Mouse (Mus musculus): ENCODE data around the gene Ezr. TPM values are rescaled to one million over a fixed set of nuclear protein-coding genes. Genes with fewer than 3 reads are reported as not detected.

Ezr gene
- polyA plus RNA-seq, 1 experiment: 84.0 TPM

GRCm38 (mm10) chr17:6780521-6781115 is 2.0 kb downstream of the Ezr start:
- Histone ChIP-seq H3K4me1 (ENCODE audit: control insufficient read depth, insufficient read depth, low read length) (peaks cover 23% of the 10 kb centered on the region), H3K4me3 (replicated peaks; ENCODE audit: extremely low read depth, low read depth, low read length) (peak overlapping the region; percentile 47)
- no peak for DNase-seq
- 46% methylated on average over 4 of the region's 4 CpGs for WGBS
- TF ChIP-seq CTCF (IDR thresholded peaks at IDR 0.05; ENCODE audit: insufficient read depth, low read length) (no peak), POLR2A (IDR thresholded peaks at IDR 0.05; ENCODE audit: borderline replicate concordance, extremely low read depth, low read depth, low read length) (no peak)

GRCm38 (mm10) chr17:6779632-6780031 is 3.0 kb downstream of the Ezr start:
- peaks cover 27% of the 10 kb centered on the region for H3K4me1 ChIP-seq (ENCODE audit: control insufficient read depth, insufficient read depth, low read length)
- TF ChIP-seq POLR2A (IDR thresholded peaks at IDR 0.05; ENCODE audit: borderline replicate concordance, extremely low read depth, low read depth, low read length): no peak
- TF ChIP-seq CTCF (IDR thresholded peaks at IDR 0.05; ENCODE audit: insufficient read depth, low read length): no peak
- no peak for DNase-seq
- WGBS: 44% methylated on average over 7 of the region's 7 CpGs
- peak overlapping the region; percentile 40 for H3K4me3 ChIP-seq (replicated peaks; ENCODE audit: extremely low read depth, low read depth, low read length)

- peaks cover 27% of the 10 kb centered on the region for H3K4me1 ChIP-seq (ENCODE audit: control insufficient read depth, insufficient read depth, low read length)
- 0 out of 2 replicates have a peak, but pooled peaks have one; percentile 14 for TF ChIP-seq POLR2A (IDR thresholded peaks at IDR 0.05; ENCODE audit: borderline replicate concordance, extremely low read depth, low read depth, low read length)
- TF ChIP-seq CTCF (IDR thresholded peaks at IDR 0.05; ENCODE audit: insufficient read depth, low read length): no peak
- peak overlapping the region; percentile 40 for H3K4me3 ChIP-seq (replicated peaks; ENCODE audit: extremely low read depth, low read depth, low read length)
- WGBS: 10% methylated on average over 23 of the region's 23 CpGs
- no peak for DNase-seq
Observed at GRCm38 (mm10) chr17:6778771-6779509, 3.6 kb downstream of the Ezr start.

- Histone ChIP-seq H3K4me1 (ENCODE audit: control insufficient read depth, insufficient read depth, low read length) (peaks cover 31% of the 10 kb centered on the region), H3K4me3 (replicated peaks; ENCODE audit: extremely low read depth, low read depth, low read length) (peak overlapping the region; percentile 40)
- TF ChIP-seq CTCF (IDR thresholded peaks at IDR 0.05; ENCODE audit: insufficient read depth, low read length) (peak; percentile 35; the same call in 1 of the 2 replicates), POLR2A (IDR thresholded peaks at IDR 0.05; ENCODE audit: borderline replicate concordance, extremely low read depth, low read depth, low read length) (0 out of 2 replicates have a peak, but pooled peaks have one; percentile 20)
- WGBS: under 1% methylated on average over 9 of the region's 9 CpGs
- peak; percentile 66 for DNase-seq
Observed at GRCm38 (mm10) chr17:6778332-6778683, 4.3 kb downstream of the Ezr start.

- H3K4me3 ChIP-seq (replicated peaks; ENCODE audit: extremely low read depth, low read depth, low read length): no peak overlapping the region
- WGBS: 28% methylated on average over 12 of the region's 12 CpGs
- TF ChIP-seq POLR2A (IDR thresholded peaks at IDR 0.05; ENCODE audit: borderline replicate concordance, extremely low read depth, low read depth, low read length) (no peak), CTCF (IDR thresholded peaks at IDR 0.05; ENCODE audit: insufficient read depth, low read length) (no peak)
- H3K4me1 ChIP-seq (ENCODE audit: control insufficient read depth, insufficient read depth, low read length): peaks cover 31% of the 10 kb centered on the region
- DNase-seq: no peak
Observed at GRCm38 (mm10) chr17:6777629-6778331, 4.8 kb downstream of the Ezr start.

GRCm38 (mm10) chr17:6777061-6777460 is 5.5 kb downstream of the Ezr start:
- DNase-seq: no peak
- TF ChIP-seq CTCF (IDR thresholded peaks at IDR 0.05; ENCODE audit: insufficient read depth, low read length): no peak
- no peak for TF ChIP-seq POLR2A (IDR thresholded peaks at IDR 0.05; ENCODE audit: borderline replicate concordance, extremely low read depth, low read depth, low read length)
- Histone ChIP-seq H3K4me1 (ENCODE audit: control insufficient read depth, insufficient read depth, low read length) (peaks cover 36% of the 10 kb centered on the region), H3K4me3 (replicated peaks; ENCODE audit: extremely low read depth, low read depth, low read length) (no peak overlapping the region)
- 58% methylated on average over 6 of the region's 6 CpGs for WGBS

GRCm38 (mm10) chr17:6776576-6776975 is 6.0 kb downstream of the Ezr start:
- DNase-seq: no peak
- Histone ChIP-seq H3K4me3 (replicated peaks; ENCODE audit: extremely low read depth, low read depth, low read length) (no peak overlapping the region), H3K4me1 (ENCODE audit: control insufficient read depth, insufficient read depth, low read length) (peaks cover 39% of the 10 kb centered on the region)
- TF ChIP-seq CTCF (IDR thresholded peaks at IDR 0.05; ENCODE audit: insufficient read depth, low read length): no peak
- TF ChIP-seq POLR2A (IDR thresholded peaks at IDR 0.05; ENCODE audit: borderline replicate concordance, extremely low read depth, low read depth, low read length): no peak
- WGBS: 41% methylated on average over 5 of the region's 5 CpGs

GRCm38 (mm10) chr17:6776123-6776522 is 6.5 kb downstream of the Ezr start:
- Histone ChIP-seq H3K4me1 (ENCODE audit: control insufficient read depth, insufficient read depth, low read length) (peaks cover 40% of the 10 kb centered on the region), H3K4me3 (replicated peaks; ENCODE audit: extremely low read depth, low read depth, low read length) (no peak overlapping the region)
- TF ChIP-seq CTCF (IDR thresholded peaks at IDR 0.05; ENCODE audit: insufficient read depth, low read length) (no peak), POLR2A (IDR thresholded peaks at IDR 0.05; ENCODE audit: borderline replicate concordance, extremely low read depth, low read depth, low read length) (no peak)
- 44% methylated on average over 6 of the region's 6 CpGs for WGBS
- no peak for DNase-seq

- 47% methylated on average over 4 of the region's 4 CpGs for WGBS
- TF ChIP-seq CTCF (IDR thresholded peaks at IDR 0.05; ENCODE audit: insufficient read depth, low read length) (no peak), POLR2A (IDR thresholded peaks at IDR 0.05; ENCODE audit: borderline replicate concordance, extremely low read depth, low read depth, low read length) (no peak)
- DNase-seq: no peak
- Histone ChIP-seq H3K4me1 (ENCODE audit: control insufficient read depth, insufficient read depth, low read length) (peaks cover 40% of the 10 kb centered on the region), H3K4me3 (replicated peaks; ENCODE audit: extremely low read depth, low read depth, low read length) (no peak overlapping the region)
Observed at GRCm38 (mm10) chr17:6775671-6776070, 6.9 kb downstream of the Ezr start.

Measured in lung, adult 2 months (tissue).